Mouse (Mus musculus): ENCODE data around the gene Zbtb46.
A peak's percentile ranks its signal among the peaks of the same experiment; 100 is the strongest.

Gene Zbtb46

DNA sequence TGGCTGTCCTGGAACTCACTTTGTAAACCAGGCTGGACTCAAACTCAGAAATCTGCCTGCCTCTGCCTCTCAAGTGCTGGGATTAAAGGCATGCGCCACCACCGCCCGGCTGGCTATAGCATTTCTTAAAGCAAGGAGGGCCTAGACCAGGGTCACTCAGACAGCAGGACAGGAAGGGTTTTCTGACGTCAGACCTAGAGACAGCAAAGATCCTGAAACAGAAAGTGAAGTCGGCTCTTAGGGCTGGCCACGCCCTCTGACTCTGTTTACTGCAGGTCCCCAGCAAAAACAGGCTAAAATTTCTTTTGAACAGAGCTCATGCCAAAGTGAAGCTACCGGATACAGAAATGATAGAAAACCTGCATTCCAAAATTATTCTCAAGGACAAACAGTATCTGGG, 49.6 kb downstream of the Zbtb46 start:
- DNase-seq (ENCODE audit: extremely low read depth, low read depth) = no peak

DNA sequence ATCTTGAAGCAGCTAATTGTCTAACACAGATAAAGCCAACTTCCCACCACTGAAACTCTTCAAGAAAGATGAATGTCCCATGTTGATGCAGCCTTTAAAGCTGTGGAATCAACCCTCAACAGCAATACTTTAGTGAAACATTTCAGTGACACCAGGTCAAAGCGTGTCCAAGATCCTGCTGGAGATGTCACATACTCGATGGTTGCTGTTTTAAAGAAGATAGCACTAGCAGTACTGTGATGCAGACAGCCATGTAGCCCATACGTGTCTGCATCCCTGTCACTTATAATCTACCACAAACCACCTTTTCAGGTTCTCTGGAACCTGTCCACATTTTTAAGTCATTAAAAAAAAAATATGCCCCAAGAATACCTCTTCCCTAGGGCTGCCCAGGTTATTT, 55.5 kb downstream of the Zbtb46 start:
- DNase-seq (ENCODE audit: extremely low read depth, low read depth) = no peak

DNA sequence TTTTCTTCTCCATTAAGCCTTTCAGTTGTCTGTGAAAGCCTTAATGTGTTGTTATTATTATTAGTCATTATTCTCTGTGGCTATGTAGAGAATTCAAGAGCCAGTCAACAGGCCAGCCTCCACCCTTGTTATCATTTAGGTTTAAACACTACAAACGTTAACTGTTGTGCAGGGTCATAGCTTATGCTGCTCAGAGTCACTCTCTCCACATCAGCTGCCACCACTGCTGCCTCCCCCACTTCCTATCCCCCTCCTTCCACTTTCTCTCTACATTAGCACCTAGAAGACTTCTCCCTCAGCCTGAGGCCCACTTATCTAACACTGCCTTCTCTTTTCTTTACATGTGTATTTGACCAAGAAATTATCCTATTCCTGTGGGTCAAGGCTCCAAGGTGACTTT, 57.7 kb downstream of the Zbtb46 start:
- DNase-seq (ENCODE audit: extremely low read depth, low read depth) = no peak

GRCm38 (mm10) chr2:181397207-181397761, 61.9 kb downstream of the Zbtb46 start:
- DNase-seq (ENCODE audit: extremely low read depth, low read depth) = no peak

DNA sequence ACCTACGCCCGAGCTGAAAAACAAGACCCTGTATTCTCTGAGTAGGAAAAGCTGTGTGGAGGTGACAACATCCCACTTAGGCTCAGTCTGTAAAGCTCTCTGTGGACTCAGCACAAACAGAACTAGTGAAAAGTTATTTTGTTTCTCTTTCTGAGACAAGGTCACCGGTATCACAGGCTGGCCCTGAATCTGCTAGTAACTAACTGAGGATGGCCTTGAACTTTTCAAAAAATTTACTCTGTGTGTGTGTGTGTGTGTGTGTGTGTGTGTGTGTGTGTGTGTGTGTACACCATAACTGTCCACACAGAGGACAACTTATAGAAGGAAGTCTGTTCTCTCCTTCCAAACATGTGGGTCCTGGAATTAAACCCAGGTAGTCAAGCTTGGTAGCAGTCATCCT, 65.1 kb downstream of the Zbtb46 start:
- no peak for DNase-seq (ENCODE audit: extremely low read depth, low read depth)

- DNase-seq (ENCODE audit: extremely low read depth, low read depth) = peak; percentile 39
Measured at GRCm38 (mm10) chr2:181392600-181393213, 66.5 kb downstream of the Zbtb46 start.

DNA sequence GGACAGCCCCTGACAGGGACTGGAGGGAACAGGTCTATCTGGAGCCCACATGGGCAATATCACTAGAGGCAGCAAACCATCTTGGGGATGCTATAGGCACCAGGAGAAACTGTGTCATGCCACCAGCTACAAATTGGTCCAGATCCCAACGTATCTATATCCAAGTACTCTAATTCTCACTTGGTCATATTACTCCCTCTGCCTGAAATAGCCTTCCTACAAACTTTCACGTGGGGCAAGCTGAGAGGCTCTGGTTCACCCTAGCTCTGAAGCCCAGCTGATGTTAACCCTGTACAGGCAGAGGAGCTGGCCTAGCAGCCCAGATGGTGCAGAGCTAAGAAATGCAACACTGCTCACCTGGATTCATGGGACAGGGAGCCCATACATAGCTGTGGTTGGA, 67.7 kb downstream of the Zbtb46 start:
- no peak for DNase-seq (ENCODE audit: extremely low read depth, low read depth)

GRCm38 (mm10) chr2:181391022-181391421, 68.2 kb downstream of the Zbtb46 start:
- DNase-seq (ENCODE audit: extremely low read depth, low read depth) = no peak

DNA sequence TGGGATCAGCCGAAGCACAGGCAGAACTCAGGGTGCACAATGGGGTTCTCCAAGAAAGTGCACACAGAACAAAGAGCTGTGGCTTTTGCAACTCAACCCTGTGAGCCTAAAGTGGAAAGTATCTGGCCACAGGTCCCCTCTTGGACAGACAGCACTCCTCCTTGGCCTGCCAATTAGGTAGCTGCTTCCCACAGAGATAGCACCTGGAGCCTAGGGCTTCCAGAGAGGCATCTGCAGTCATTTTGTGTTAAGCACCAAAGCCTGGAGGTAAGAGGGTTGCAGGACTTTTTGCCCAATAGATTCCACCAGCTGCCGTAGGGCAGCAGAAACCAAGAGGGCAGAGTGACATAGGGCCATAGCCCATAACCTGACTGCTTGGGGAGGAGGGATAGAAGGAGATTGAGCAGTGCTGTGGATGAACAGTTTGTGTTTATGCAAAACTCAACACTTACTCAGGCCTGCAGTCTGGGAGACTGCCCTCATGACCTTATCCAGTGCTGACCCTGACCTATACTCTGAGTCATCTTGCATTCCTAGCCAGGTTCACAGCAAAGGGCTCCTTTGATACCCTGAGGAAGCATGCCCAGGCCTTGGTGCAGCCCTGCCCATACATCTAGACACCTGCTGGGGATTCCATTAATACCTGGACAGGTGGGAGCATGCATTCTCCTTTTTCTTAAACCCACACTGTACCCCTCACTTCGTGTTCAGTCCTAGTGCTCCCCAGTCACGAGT, 68.9 kb downstream of the Zbtb46 start:
- no peak for DNase-seq (ENCODE audit: extremely low read depth, low read depth)

DNA sequence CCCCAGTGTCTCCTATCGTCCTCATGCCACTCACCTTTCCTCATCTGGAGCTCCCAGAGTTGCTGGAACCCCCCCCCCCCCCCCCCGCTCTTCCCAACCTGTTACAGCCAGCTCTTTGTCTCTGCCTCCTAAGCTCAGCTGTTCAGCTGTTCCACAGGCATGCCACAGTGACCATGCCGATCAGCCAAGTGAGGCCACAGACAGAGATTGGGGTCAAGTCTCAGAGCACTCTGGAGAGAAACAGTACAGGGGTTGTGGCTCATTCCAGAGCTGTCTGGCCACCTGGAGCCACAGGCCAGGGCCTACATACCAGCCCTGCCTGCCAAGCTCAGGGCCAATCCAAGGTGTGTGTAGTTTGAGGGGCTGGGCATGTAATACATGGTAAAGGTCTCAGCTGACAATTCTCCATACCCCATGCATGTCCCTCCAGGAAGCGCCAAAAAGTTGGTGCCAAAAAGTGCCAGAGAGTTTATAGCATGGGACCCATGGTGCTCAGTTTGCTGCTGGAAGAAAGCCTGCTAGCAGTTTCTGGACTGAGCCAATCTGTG, 72.5 kb downstream of the Zbtb46 start:
- no peak for DNase-seq (ENCODE audit: extremely low read depth, low read depth)

DNA sequence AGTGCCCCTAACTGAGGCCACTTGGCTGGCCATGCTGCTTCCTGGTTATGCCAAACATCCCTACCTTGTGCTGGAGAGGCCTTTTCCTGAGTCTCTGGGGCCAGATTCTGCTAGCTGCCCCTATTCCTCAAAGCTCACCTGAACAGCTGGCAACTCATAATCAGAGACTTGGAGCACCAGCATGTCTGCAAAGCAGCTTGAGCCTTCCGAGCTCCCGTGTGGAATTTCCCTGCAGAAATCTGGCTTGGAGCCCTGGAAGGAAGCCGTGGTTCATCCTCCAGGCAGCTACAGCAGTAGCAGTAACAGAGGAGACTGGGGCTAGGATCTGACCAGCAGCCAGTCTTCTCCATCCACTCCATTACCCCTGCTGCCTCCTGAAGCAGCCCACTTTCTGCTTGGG, 73.3 kb downstream of the Zbtb46 start:
- DNase-seq (ENCODE audit: extremely low read depth, low read depth) = no peak

DNA sequence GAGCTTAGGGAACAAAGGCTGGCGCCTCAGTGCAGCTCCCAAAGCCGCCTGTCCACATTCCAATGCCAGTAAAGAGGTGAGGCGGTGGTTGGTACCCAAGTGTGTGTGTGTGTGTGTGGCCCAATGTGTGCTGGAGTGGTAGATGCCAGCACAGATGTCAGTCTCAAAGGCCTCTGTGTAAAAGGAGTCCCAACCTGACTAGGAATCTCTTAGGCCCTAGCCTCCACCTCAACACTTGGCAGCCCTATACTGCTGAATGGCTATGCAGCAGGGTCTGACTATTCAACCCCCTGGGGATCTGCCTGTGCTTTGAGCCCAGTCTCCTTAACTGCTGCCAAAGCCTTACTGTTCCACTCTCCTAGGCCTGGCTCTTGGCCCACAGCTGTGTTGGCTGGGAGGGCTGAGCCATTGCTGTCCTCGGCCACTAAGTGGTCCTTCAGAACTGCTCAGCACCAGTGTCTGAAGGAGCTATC, 74.3 kb downstream of the Zbtb46 start:
- no peak for DNase-seq (ENCODE audit: extremely low read depth, low read depth)

GRCm38 (mm10) chr2:181384463-181384862, 74.8 kb downstream of the Zbtb46 start:
- no peak for DNase-seq (ENCODE audit: extremely low read depth, low read depth)

DNA sequence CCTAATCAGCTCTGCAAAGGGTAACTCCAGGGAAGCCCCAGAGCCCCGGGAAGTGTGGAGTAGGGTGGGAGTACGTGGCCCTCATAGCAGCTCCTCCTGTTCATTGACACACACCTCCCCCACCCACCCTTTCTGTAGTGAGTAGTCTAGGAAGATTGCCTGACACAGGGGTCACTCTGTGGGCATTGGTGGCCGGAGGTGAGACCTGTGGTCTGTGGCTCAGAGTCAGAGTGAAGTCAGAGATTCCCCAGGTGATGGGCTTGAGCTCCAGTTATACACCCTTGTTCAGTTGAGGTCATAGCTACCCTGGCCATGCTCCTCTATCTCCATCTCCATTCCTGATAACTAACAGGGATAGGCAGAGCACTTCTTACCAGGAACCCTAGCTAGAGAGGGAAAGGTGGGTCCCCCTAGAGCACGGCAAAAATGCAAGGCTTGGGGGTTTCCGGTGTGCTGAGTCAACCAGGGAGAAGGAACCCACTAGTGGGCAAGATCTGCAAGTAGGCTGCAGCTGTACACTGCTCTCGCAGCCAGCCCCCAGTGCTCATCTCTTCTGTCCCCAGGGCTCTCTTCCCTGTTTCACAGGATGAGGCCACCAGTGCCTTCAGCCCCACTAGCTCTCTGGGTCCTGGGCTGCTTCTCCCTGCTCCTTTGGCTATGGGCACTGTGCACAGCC, 77.5 kb downstream of the Zbtb46 start:
- no peak for DNase-seq (ENCODE audit: extremely low read depth, low read depth)

GRCm38 (mm10) chr2:181381107-181381506, 78.1 kb downstream of the Zbtb46 start:
- no peak for DNase-seq (ENCODE audit: extremely low read depth, low read depth)

DNA sequence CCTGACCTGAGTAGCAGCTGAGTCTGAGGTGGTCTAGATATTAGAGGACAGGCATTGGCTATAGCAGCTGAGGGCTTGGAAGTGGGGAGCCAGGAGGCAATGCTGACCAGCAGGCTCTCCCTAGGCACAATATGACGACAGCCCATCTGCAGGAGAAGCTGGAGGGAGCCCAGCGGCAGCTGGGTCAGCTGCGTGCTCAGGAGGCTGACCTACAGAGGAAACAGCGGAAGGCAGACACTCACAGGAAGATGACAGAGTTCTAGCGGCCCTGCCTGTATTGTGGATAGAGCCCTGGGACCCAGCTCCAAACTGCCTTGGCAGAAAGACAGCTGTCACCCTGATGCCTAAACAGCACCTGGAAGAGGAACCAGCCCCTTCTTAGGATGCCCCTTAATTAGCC, 79.0 kb downstream of the Zbtb46 start:
- DNase-seq (ENCODE audit: extremely low read depth, low read depth) = no peak

DNA sequence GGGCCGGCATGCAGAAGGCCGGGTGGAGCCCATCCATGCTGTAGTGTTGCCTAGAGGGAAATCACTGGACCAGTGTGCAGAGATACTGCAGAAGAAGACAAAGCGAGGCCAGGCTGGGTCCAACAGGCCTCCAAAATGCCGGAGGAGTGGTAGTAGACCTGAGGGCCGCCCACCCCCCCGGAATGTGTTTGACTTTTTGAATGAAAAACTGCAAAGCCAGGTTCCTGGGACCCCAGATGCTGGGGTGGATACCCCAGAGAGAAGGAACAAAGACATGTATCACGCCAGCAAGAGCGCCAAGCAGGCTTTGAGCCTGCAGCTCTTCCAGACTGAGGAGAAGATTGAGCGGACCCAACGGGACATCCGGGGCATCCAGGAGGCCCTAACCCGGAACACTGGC, 79.4 kb downstream of the Zbtb46 start, which contains the start of gene Lime1:
Gene Lime1, plus strand, starts transcription at position 301 of the 400 bp plus-strand sequence.
- DNase-seq (ENCODE audit: extremely low read depth, low read depth) = no peak

DNA sequence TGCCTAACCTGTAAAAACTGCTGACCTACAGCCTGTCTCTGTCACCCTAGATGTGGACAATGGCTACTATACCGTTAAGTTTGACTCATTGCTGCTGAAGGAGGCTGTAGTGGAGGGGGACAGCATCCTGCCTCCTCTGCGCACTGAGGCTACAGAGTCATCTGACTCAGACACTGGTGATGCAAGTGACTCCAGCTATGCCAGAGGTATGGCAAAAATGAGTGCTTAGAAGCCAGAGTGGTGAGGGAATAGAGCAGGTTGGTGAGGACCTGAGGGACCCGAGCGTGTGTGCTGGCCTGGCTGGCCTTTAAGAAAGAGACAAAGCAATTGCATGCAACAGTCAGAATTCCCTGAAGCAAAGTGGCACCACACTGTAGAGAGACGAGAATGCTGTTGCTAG, 80.5 kb downstream of the Zbtb46 start:
- no peak for DNase-seq (ENCODE audit: extremely low read depth, low read depth)

GRCm38 (mm10) chr2:181377230-181377629, 82.0 kb downstream of the Zbtb46 start:
- DNase-seq (ENCODE audit: extremely low read depth, low read depth) = no peak

DNA sequence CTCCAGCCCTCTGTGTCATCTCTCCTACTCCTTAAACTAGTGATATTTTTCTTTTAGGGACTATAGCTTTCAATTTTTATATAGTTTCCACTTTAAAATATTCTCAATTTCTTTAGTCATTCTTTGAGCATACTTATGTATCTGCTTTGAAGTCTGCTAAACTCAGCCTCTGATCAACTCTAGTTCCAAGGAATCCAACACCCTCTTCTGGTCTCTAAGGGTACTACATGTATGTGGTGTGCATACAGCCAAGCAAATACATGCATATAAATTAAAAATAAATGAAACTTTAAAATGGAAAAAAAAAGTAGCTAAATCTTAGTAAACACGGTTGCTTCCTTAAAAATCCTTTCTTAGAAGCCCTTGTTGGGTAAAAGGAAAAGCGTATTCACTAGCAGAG, 83.4 kb downstream of the Zbtb46 start:
- peak; percentile 40 for DNase-seq (ENCODE audit: extremely low read depth, low read depth)

DNA sequence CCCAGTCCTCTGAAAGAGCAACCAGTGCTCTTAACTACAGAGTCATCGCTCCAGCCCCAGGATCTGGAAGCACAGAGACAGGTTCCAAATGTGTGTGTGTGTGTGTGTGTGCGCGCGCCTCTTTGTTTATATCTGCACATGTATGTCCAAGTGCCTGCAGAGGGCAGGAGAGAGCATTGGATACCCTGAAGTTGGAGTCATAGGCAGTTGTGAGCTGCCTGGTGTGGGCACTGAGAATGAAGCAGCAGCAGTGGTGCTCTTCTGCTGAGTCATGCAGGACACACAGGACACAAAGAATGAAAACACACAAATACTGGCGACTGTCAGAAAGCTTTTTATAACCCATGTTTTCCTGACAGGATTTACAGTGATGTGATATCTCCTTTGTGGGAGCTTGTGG, 89.2 kb downstream of the Zbtb46 start:
- no peak for DNase-seq (ENCODE audit: extremely low read depth, low read depth)

GRCm38 (mm10) chr2:181365655-181366075, 93.6 kb downstream of the Zbtb46 start:
- DNase-seq (ENCODE audit: extremely low read depth, low read depth) = peak; percentile 29
